Mouse (Mus musculus) testis, adult 2 months (tissue): Measurements from ENCODE around the gene Tada2b. TPM values are rescaled to one million over a fixed set of nuclear protein-coding genes. Genes with fewer than 3 reads are reported as not detected.

Source experiments
- H3K27ac ChIP-seq: fragments of 200-500 bp; 2 replicates; pipeline ENCODE4 v1.5.1; 2012; ENCODE audit warnings: low read depth, low read length; ENCODE audit not compliant: control insufficient read depth, insufficient read depth
- H3K27me3 ChIP-seq: fragments of 200-500 bp; 2 replicates; pipeline ENCODE4 v1.6.1; 2012; ENCODE audit warnings: mild to moderate bottlenecking, low read length, moderate library complexity; ENCODE audit not compliant: control insufficient read depth, insufficient read depth
- H3K36me3 ChIP-seq: fragments of 200-500 bp; 2 replicates; pipeline ENCODE4 v1.6.1; 2012; ENCODE audit warnings: mild to moderate bottlenecking, low read length; ENCODE audit not compliant: control insufficient read depth, insufficient read depth
- H3K4me1 ChIP-seq: fragments of 200-500 bp; 2 replicates; pipeline ENCODE4 v1.6.1; 2012; ENCODE audit warnings: low read length; ENCODE audit not compliant: control insufficient read depth, insufficient read depth
- H3K4me3 ChIP-seq: fragments of 200-500 bp; 2 replicates; pipeline ENCODE4 v1.5.1; 2012; ENCODE audit warnings: low read depth, mild to moderate bottlenecking, low read length, moderate library complexity, mixed read lengths; ENCODE audit not compliant: control insufficient read depth
- CTCF ChIP-seq: fragments of 200-500 bp; IDR thresholded peaks from 2 replicates; pipeline ENCODE4 v1.5.1; 2012; ENCODE audit warnings: low read depth, mild to moderate bottlenecking, inconsistent platforms, low read length, moderate library complexity; ENCODE audit not compliant: control insufficient read depth, insufficient read depth, insufficient replicate concordance
- POLR2A ChIP-seq: fragments of 200-500 bp; IDR thresholded peaks from 2 replicates; pipeline ENCODE4 v1.6.1; 2012; ENCODE audit warnings: low read depth, mild to moderate bottlenecking, inconsistent platforms, low read length, moderate library complexity; ENCODE audit not compliant: control insufficient read depth
- polyA plus RNA-seq: library from polyadenylated mRNA; depleted of rRNA; stranded (reverse); fragments of >200 nt; gene quantifications from 2 replicates; pipeline ENCODE4 v1.2.3, GENCODE M21; 2012

Tada2b gene
- polyA plus RNA-seq, 1 experiment, result 34.5 TPM

DNA sequence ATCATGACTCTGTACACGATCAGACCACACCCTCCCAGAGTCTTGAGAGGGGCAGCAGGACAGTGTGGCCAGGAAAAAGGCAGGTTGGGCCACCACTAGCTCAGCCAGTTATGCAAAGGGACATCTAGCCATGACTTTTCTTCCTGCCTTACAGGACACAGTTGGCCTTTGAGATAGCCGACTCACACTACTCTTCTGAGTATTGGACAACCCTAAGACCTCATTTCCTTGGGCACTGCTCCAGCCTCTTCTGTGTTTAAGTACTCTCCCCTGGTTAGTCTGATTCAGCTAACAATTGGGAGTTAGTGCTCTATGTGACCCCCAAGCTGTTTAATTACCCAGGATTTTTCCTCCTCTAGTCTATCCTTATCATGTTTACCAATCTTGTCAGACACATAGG is 4.3 kb downstream of the Tada2b start:
- H3K4me3 ChIP-seq, result no peak overlapping the region
- H3K27me3 ChIP-seq, result no peaks in the 10 kb centered on the region
- H3K27ac ChIP-seq, result no peak overlapping the region
- H3K36me3 ChIP-seq, result no peaks in the 10 kb centered on the region; the same call in 1 of the 2 replicates
- no peak for TF ChIP-seq CTCF
- no peak for TF ChIP-seq POLR2A
- H3K4me1 ChIP-seq, result peaks cover 4% of the 10 kb centered on the region

DNA sequence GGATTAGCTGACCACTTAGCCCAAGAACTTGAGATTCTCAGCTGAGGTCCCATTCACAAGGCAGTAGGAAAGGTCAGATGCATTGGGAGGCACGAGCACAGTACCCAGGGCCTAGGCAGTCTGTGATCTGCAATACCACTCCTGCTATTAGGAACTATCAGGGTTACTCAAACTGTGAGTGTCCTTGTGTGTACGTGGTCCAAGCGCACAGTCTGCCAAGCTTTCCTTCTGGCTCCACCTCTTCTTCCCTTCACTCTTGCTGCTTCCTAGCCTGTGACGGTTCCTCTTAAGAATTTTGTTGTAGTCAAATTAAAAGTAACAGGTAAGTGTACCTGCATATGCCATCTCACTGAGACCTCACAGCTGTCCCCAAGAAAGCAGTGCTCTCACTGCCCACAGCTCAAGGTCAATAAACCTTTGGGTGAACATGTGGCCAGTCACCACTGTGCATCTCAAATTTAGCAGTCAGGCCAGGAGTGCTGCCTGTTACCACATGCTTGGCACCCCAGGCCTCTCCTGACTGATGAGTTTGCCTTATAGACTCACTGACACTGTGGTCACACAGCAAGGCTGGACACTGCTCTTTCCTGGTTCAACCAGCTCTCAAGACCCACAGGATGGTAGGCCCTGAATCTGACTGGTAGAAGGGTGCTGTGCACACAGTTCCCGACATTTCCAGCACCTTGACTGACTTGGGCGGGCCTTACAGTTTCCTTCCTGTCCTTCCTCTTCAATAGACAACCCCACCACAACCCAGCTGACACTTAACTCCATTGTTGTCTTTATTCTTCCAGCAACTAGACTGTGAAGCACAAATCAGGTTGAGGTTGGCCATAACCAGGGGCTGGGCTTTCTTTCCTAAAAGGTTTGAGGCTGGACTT is 5.3 kb downstream of the Tada2b start:
- H3K4me3 ChIP-seq, result no peak overlapping the region
- H3K36me3 ChIP-seq, result no peaks in the 10 kb centered on the region; the same call in 1 of the 2 replicates
- H3K4me1 ChIP-seq, result peaks cover 4% of the 10 kb centered on the region
- no peaks in the 10 kb centered on the region for H3K27me3 ChIP-seq
- H3K27ac ChIP-seq, result no peak overlapping the region
- TF ChIP-seq CTCF (no peak), POLR2A (no peak)

DNA sequence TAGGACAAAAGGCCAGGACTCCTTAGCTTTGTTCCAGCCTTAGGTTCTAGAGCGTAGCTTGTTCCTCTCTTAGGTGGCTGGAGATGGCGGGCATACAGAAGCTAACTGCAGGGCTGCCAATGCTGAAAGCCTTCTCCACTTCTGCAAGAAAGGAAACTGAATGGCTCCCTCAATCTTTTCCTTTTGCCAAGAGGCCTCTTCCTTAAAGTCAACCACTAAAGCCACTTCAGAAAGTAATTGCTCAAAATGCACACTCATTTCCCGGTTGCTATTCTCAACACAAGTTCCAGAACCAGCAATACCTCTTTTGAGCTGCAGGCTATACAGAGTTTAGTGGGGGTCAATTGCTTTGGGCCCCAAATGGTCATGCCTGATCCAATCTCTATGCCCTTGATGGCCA is 6.6 kb downstream of the Tada2b start:
- H3K27ac ChIP-seq, result no peak overlapping the region; the same call in 1 of the 2 replicates
- no peak for TF ChIP-seq CTCF
- no peak for TF ChIP-seq POLR2A
- no peak overlapping the region for H3K4me3 ChIP-seq
- no peaks in the 10 kb centered on the region for H3K27me3 ChIP-seq
- peaks cover 2% of the 10 kb centered on the region; the same call in 1 of the 2 replicates for H3K36me3 ChIP-seq
- H3K4me1 ChIP-seq, result peaks cover 2% of the 10 kb centered on the region; the same call in 1 of the 2 replicates

DNA sequence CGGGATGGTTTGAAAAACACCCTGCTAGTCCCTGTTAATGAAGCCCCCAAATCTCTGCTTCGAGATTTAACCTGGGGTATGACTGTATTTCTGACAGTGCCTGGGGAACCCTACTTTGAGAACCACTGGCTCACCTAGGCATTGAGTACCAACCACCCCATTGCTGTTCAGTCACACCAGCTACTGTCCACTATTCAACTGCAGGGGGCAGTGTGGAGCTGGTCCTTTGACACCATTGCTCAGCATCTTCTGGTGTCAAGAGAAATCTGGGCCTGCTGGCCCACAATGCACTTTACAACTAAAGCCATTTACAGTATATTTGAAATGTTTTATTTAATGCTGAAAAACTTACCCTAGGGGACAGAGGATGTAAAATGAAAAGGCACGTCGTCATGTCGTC is 9.8 kb downstream of the Tada2b start:
- TF ChIP-seq POLR2A (no peak), CTCF (peak; percentile 61; the same call in 1 of the 2 replicates)
- H3K4me3 ChIP-seq, result no peak overlapping the region
- H3K4me1 ChIP-seq, result peaks cover 2% of the 10 kb centered on the region; the same call in 1 of the 2 replicates
- H3K27ac ChIP-seq, result no peak overlapping the region
- peaks cover 2% of the 10 kb centered on the region for H3K36me3 ChIP-seq
- H3K27me3 ChIP-seq, result no peaks in the 10 kb centered on the region

DNA sequence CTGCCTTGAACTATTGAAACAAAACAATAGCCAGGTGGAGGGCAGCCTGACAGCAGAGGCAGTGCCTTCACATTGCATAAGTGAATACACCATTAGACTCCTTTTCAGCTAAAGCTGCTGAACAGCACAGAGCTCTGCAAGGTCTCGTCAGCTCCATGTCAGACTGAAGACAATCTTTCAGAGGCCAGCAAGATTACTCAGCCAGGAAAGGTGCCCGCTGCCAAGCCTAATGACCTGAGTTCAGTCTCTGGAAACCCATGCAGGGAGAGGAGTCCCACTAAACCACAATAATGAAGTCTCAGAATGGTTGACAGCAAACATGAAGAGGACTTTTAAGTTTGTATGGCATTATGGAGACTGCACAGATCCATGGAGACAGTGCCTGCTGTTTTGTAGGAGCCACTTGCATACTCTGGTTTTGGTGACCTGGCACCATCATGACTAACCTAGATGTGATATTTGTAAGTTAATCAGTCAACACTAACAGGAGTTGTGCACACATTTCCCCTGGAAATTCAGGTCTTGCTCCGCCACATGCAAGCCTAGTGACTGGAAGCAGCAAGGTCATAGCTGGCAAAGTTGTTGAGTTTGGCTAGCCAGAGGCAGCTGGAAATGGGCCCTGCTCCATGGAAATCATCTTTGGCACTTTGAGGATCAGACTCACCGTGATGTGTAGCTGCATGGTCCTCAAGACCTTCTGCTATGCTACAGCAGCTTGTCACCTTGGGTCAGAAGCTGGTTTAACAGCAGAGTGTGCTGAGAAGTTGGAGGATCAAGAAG is 11.0 kb downstream of the Tada2b start:
- Histone ChIP-seq H3K36me3 (peaks cover 2% of the 10 kb centered on the region), H3K27ac (no peak overlapping the region), H3K4me1 (no peaks in the 10 kb centered on the region), H3K4me3 (no peak overlapping the region), H3K27me3 (no peaks in the 10 kb centered on the region)
- TF ChIP-seq CTCF, result no peak
- no peak for TF ChIP-seq POLR2A

DNA sequence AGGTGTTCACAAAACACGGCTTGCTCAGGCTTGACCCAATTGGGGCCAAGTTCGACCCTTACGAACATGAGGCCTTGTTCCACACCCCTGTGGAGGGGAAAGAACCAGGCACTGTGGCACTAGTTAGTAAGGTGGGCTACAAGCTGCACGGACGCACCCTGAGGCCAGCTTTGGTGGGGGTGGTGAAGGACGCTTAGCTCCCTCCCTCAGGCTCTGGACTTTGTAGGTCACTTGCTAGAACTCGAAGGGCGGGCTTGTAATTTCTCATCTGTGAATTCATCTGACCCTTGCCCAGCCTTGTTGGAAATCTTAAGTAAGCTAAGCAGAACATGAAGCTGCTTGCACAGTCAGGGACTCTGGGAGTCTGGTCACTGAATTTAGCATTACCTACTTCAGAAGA is 12.9 kb downstream of the Tada2b start:
- peaks cover 2% of the 10 kb centered on the region for H3K36me3 ChIP-seq

DNA sequence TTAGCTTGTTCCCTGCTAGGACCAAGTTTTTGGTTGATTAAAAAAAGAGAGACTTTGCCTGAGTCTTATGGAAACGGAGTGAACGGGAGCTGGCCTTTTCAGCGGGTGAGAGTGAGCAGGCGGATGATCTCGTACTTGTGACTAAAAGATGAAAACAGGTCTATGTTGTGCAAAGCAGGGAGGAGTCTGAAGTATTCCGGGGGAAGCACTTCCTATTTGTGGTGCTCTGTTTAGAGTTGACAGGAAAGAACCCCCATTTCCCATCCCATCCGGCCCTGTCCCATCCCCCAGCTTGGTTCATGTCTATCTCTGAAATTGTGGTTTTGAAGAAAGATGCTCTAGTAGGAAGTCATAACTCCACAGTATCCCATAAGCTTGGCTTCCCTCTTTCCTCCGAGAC is 18.2 kb downstream of the Tada2b start:
- TF ChIP-seq POLR2A (no peak), CTCF (no peak)
- Histone ChIP-seq H3K36me3 (no peaks in the 10 kb centered on the region; the same call in 1 of the 2 replicates), H3K27me3 (no peaks in the 10 kb centered on the region), H3K27ac (no peak overlapping the region), H3K4me1 (peaks cover 13% of the 10 kb centered on the region), H3K4me3 (peak overlapping the region; percentile 95)

More for the DNA sequence above, 12.9 kb downstream of the Tada2b start:
- Histone ChIP-seq H3K4me3 (no peak overlapping the region), H3K4me1 (no peaks in the 10 kb centered on the region), H3K27me3 (no peaks in the 10 kb centered on the region), H3K27ac (no peak overlapping the region)
- no peak for TF ChIP-seq CTCF
- no peak for TF ChIP-seq POLR2A
